Mouse (Mus musculus) hindbrain, embryonic 11.5 days (tissue): Measurements from ENCODE around the gene Zc3h18. TPM values are rescaled to one million over a fixed set of nuclear protein-coding genes. Genes with fewer than 3 reads are reported as not detected.

Source experiments
- ATAC-seq: fragments of 200-750 bp; cut with Nextera tagmentation; 2 replicates; pipeline ENCODE4 v1.8.0; 2017; ENCODE audit warnings: mild to moderate bottlenecking, moderate TSS enrichment, moderate library complexity; ENCODE audit not compliant: low FRiP score
- DNase-seq: peaks from one replicate; pipeline ENCODE4 v3.0.0-alpha.2; 2015; ENCODE audit warnings: low spot score
- H3K27ac ChIP-seq: fragments of 300-500 bp; sonication (generic); 2 replicates; pipeline ENCODE4 v1.5.1; 2014; ENCODE audit warnings: mild to moderate bottlenecking, low read depth, low read length
- H3K27me3 ChIP-seq: fragments of 300-500 bp; sonication (generic); 2 replicates; pipeline ENCODE4 v1.6.1; 2014; ENCODE audit warnings: mild to moderate bottlenecking, low read length, moderate library complexity, mixed read lengths; ENCODE audit not compliant: control insufficient read depth, insufficient read depth
- H3K36me3 ChIP-seq: fragments of 300-500 bp; sonication (generic); 2 replicates; pipeline ENCODE4 v1.6.1; 2014; ENCODE audit warnings: mild to moderate bottlenecking, low read length, moderate library complexity, mixed read lengths; ENCODE audit not compliant: control insufficient read depth, insufficient read depth
- H3K4me1 ChIP-seq: fragments of 300-500 bp; sonication (generic); replicated peaks from 2 replicates; pipeline ENCODE4 v1.6.1; 2014; ENCODE audit warnings: low read length, mixed read lengths; ENCODE audit not compliant: control insufficient read depth, insufficient read depth
- H3K4me2 ChIP-seq: fragments of 300-500 bp; sonication (generic); replicated peaks from 2 replicates; pipeline ENCODE4 v1.6.1; 2014; ENCODE audit warnings: mild to moderate bottlenecking, low read depth, low read length
- H3K4me3 ChIP-seq: fragments of 300-500 bp; sonication (generic); 2 replicates; pipeline ENCODE4 v1.5.1; 2014; ENCODE audit warnings: low read depth, low read length
- H3K9ac ChIP-seq: fragments of 300-500 bp; sonication (generic); 2 replicates; pipeline ENCODE4 v1.6.1; 2014; ENCODE audit warnings: low read depth, low read length
- H3K9me3 ChIP-seq: fragments of 300-500 bp; sonication (generic); 2 replicates; pipeline ENCODE4 v1.6.1; 2016; ENCODE audit warnings: low read length; ENCODE audit not compliant: control insufficient read depth
- WGBS: fragments of 180-500 bp; shearing (Covaris S2); extraction: QIAGEN DNeasy Blood & Tissue Kit; methylation state at CpG from one replicate; pipeline ENCODE4 v1.1.7; 2014; 5-methylcytosine and 5-hydroxymethylcytosine counted together
- polyA plus RNA-seq: library from polyadenylated mRNA; unstranded; fragments of >200 nt; fragmentation: Nextera tagmentation; extraction: Ambion mirVana; gene quantifications from 2 replicates; pipeline ENCODE4 v1.2.1, GENCODE M21; 2014

The Zc3h18 gene
- polyA plus RNA-seq, 1 experiment from 2014 or later, result 38.4 TPM

- Histone ChIP-seq H3K9me3 (no peaks in the 10 kb centered on the region), H3K27me3 (peaks cover 22% of the 10 kb centered on the region), H3K4me1 (0 out of 2 replicates have a peak, but pooled peaks cover 4% of the 10 kb centered on the region), H3K27ac (no peak overlapping the region), H3K4me3 (peak overlapping the region; percentile 20; the same call in 1 of the 2 replicates), H3K36me3 (no peaks in the 10 kb centered on the region), H3K4me2 (peak overlapping the region; percentile 21; the same call in 1 of the 2 replicates), H3K9ac (no peak overlapping the region)
- DNase-seq, result no peak
- ATAC-seq, result 0 out of 2 replicates have a peak, but pooled peaks have one; percentile 6
- WGBS, result 6% methylated on average over 11 of the region's 11 CpGs
Measured at GRCm38 (mm10) chr8:122343341-122343740, 33.1 kb upstream of the Zc3h18 start.

- H3K27me3 ChIP-seq, result peaks cover 19% of the 10 kb centered on the region
- no peak overlapping the region for H3K27ac ChIP-seq
- no peak for ATAC-seq
- no peaks in the 10 kb centered on the region for H3K36me3 ChIP-seq
- peak; percentile 57 for DNase-seq
- peak overlapping the region; percentile 21; the same call in 1 of the 2 replicates for H3K4me2 ChIP-seq
- 2% methylated on average over 13 of the region's 14 CpGs for WGBS
- peak overlapping the region; percentile 20; the same call in 1 of the 2 replicates for H3K4me3 ChIP-seq
- H3K9me3 ChIP-seq, result no peaks in the 10 kb centered on the region
- H3K9ac ChIP-seq, result 0 out of 2 replicates have a peak overlapping the region, but pooled peaks have one; percentile 34
- H3K4me1 ChIP-seq, result 0 out of 2 replicates have a peak, but pooled peaks cover 4% of the 10 kb centered on the region
Measured at GRCm38 (mm10) chr8:122343758-122344157, 32.7 kb upstream of the Zc3h18 start.

- 5% methylated on average over 2 of the region's 5 CpGs for WGBS
- no peak overlapping the region for H3K4me2 ChIP-seq
Measured at GRCm38 (mm10) chr8:122344219-122344618, 32.2 kb upstream of the Zc3h18 start.

GRCm38 (mm10) chr8:122345181-122346095 is 31.0 kb upstream of the Zc3h18 start:
- Histone ChIP-seq H3K36me3 (no peaks in the 10 kb centered on the region), H3K27ac (no peak overlapping the region), H3K9ac (no peak overlapping the region), H3K4me3 (no peak overlapping the region), H3K9me3 (no peaks in the 10 kb centered on the region), H3K27me3 (peaks cover 19% of the 10 kb centered on the region), H3K4me1 (0 out of 2 replicates have a peak, but pooled peaks cover 4% of the 10 kb centered on the region), H3K4me2 (no peak overlapping the region)
- WGBS, result 58% methylated on average over 12 of the region's 12 CpGs
- DNase-seq (no peak), ATAC-seq (no peak)

More at GRCm38 (mm10) chr8:122344219-122344618, 32.2 kb upstream of the Zc3h18 start:
- H3K4me1 ChIP-seq, result 0 out of 2 replicates have a peak, but pooled peaks cover 4% of the 10 kb centered on the region
- no peaks in the 10 kb centered on the region for H3K9me3 ChIP-seq
- H3K9ac ChIP-seq, result no peak overlapping the region
- no peak overlapping the region for H3K27ac ChIP-seq
- ATAC-seq (0 out of 2 replicates have a peak, but pooled peaks have one; percentile 35), DNase-seq (no peak)
- no peak overlapping the region; the same call in 1 of the 2 replicates for H3K4me3 ChIP-seq
- H3K36me3 ChIP-seq, result no peaks in the 10 kb centered on the region
- H3K27me3 ChIP-seq, result peaks cover 19% of the 10 kb centered on the region

GRCm38 (mm10) chr8:122347811-122348552 is 28.4 kb upstream of the Zc3h18 start:
- H3K27ac ChIP-seq, result no peak overlapping the region
- H3K4me1 ChIP-seq, result 0 out of 2 replicates have a peak, but pooled peaks cover 4% of the 10 kb centered on the region
- ATAC-seq (no peak), DNase-seq (no peak)
- no peak overlapping the region for H3K4me3 ChIP-seq
- peaks cover 14% of the 10 kb centered on the region for H3K27me3 ChIP-seq
- no peak overlapping the region for H3K9ac ChIP-seq
- no peaks in the 10 kb centered on the region for H3K9me3 ChIP-seq
- 78% methylated on average over 5 of the region's 5 CpGs for WGBS
- H3K4me2 ChIP-seq, result no peak overlapping the region
- no peaks in the 10 kb centered on the region for H3K36me3 ChIP-seq

- no peak overlapping the region for H3K9ac ChIP-seq
- H3K27me3 ChIP-seq, result peaks cover 4% of the 10 kb centered on the region; the same call in 1 of the 2 replicates
- no peaks in the 10 kb centered on the region for H3K9me3 ChIP-seq
- ATAC-seq, result no peak
- WGBS, result 45% methylated on average over 15 of the region's 15 CpGs
- no peaks in the 10 kb centered on the region for H3K36me3 ChIP-seq
- DNase-seq, result no peak
- no peak overlapping the region for H3K27ac ChIP-seq
- H3K4me2 ChIP-seq, result no peak overlapping the region
- H3K4me3 ChIP-seq, result no peak overlapping the region
- no peaks in the 10 kb centered on the region for H3K4me1 ChIP-seq
Measured at GRCm38 (mm10) chr8:122349357-122350297, 26.8 kb upstream of the Zc3h18 start.

- Histone ChIP-seq H3K4me3 (no peak overlapping the region), H3K9ac (no peak overlapping the region), H3K27ac (no peak overlapping the region), H3K4me1 (no peaks in the 10 kb centered on the region), H3K27me3 (no peaks in the 10 kb centered on the region; the same call in 1 of the 2 replicates), H3K4me2 (no peak overlapping the region), H3K9me3 (no peaks in the 10 kb centered on the region), H3K36me3 (no peaks in the 10 kb centered on the region)
- DNase-seq (no peak), ATAC-seq (peak; percentile 56; the same call in 1 of the 2 replicates)
- WGBS, result 27% methylated on average over 11 of the region's 11 CpGs
Measured at GRCm38 (mm10) chr8:122350309-122351089, 25.9 kb upstream of the Zc3h18 start.
